Mouse (Mus musculus) E14TG2a.4 (cell line): ENCODE results near the gene Furin.

Experiments
- CTCF ChIP-seq: conservative IDR thresholded peaks from 2 replicates; pipeline ENCODE4 v1.5.1; 2014; ENCODE audit warnings: low read length
- POU5F1 ChIP-seq: IDR thresholded peaks from 2 replicates; pipeline ENCODE4 v1.6.1; 2014; ENCODE audit warnings: low read length, borderline replicate concordance

GRCm38 (mm10) chr7:80451550-80452232, 46.5 kb upstream of the Furin start:
- TF ChIP-seq POU5F1 (no peak), CTCF (no peak)
